Mouse (Mus musculus) liver, adult 2 months (tissue): ENCODE data around the gene Arpc4.

Experiments
- CTCF ChIP-seq: fragments of 200-500 bp; IDR thresholded peaks from 2 replicates; pipeline ENCODE4 v1.5.1; 2011; ENCODE audit warnings: low read depth, low read length, control low read depth
- POLR2A ChIP-seq: fragments of 200-500 bp; IDR thresholded peaks from 2 replicates; pipeline ENCODE4 v1.6.1; 2011; ENCODE audit warnings: low read length, control low read depth; ENCODE audit not compliant: insufficient read depth; ENCODE audit errors: extremely low read depth

- TF ChIP-seq CTCF (no peak), POLR2A (no peak)
Observed at GRCm38 (mm10) chr6:113433661-113434060, 55.7 kb downstream of the Arpc4 start.
